In the genomic region with DNA sequence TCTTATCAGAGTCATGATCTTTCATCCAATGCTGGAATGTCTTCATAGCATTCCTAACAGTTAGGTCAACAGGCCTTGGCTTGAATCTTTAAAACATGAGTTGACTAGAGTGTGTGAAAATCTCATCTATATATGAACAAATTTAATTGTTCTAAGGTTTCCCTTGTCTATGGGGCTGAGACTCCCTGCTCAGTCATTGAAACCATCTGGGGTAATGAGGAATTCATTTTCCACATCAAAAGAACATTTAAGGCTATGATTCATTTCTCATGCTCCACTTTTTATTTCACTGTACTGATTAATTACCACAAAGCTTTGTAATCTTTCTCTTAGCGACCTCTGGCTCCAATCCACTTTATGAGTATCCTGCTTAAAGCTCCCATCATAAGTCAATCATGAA, we compare ENCODE assay signal across 20 mouse cellular contexts.
"Had no signal": no experiment of that assay in that cellular context is flagged by ENCODE, and none has a peak within 500 bp of the region (broad histone marks: within the 10 kb centered on the region; RNA-seq: fewer than 3 reads in every experiment).

No protein-coding gene starts in this region.

- H3K9me3 ChIP-seq: limb, embryonic 15.5 days; liver, embryonic 12.5 days; liver, embryonic 15.5 days; lung, embryonic 15.5 days; megakaryocyte, embryonic 14.5 days; midbrain, embryonic 10.5 days; midbrain, embryonic 13.5 days; neural tube, embryonic 13.5 days; stomach, embryonic 15.5 days had no signal

- H3K4me1 ChIP-seq: limb, embryonic 15.5 days; liver, embryonic 12.5 days; liver, embryonic 15.5 days; lung, embryonic 15.5 days; megakaryocyte, embryonic 14.5 days; midbrain, embryonic 10.5 days; midbrain, embryonic 13.5 days; neural tube, embryonic 13.5 days; stomach, embryonic 15.5 days had no signal

- H3K27me3 ChIP-seq: limb, embryonic 15.5 days; liver, embryonic 12.5 days; liver, embryonic 15.5 days; lung, embryonic 15.5 days; megakaryocyte, embryonic 14.5 days; midbrain, embryonic 13.5 days; neural tube, embryonic 13.5 days; stomach, embryonic 15.5 days had no signal

- H3K36me3 ChIP-seq: limb, embryonic 15.5 days; liver, embryonic 12.5 days; liver, embryonic 15.5 days; lung, embryonic 15.5 days; midbrain, embryonic 10.5 days; midbrain, embryonic 13.5 days; neural tube, embryonic 13.5 days; stomach, embryonic 15.5 days had no signal

- H3K9ac ChIP-seq: limb, embryonic 15.5 days; liver, embryonic 12.5 days; liver, embryonic 15.5 days; lung, embryonic 15.5 days; midbrain, embryonic 13.5 days; neural tube, embryonic 13.5 days; stomach, embryonic 15.5 days had no signal

- H3K4me3 ChIP-seq: limb, embryonic 15.5 days; liver, embryonic 12.5 days; liver, embryonic 15.5 days; lung, embryonic 15.5 days; megakaryocyte, embryonic 14.5 days; midbrain, embryonic 10.5 days; midbrain, embryonic 13.5 days; myocyte; neural tube, embryonic 13.5 days; stomach, embryonic 15.5 days had no signal

- H3K27ac ChIP-seq: liver, embryonic 12.5 days; liver, embryonic 15.5 days; lung, embryonic 15.5 days; midbrain, embryonic 10.5 days; midbrain, embryonic 13.5 days; neural tube, embryonic 13.5 days; stomach, embryonic 15.5 days had no signal

- H3K4me2 ChIP-seq: limb, embryonic 15.5 days; liver, embryonic 12.5 days; liver, embryonic 15.5 days; lung, embryonic 15.5 days; midbrain, embryonic 13.5 days; neural tube, embryonic 13.5 days; stomach, embryonic 15.5 days had no signal

- ATAC-seq: liver, embryonic 12.5 days; midbrain, embryonic 13.5 days; midbrain, embryonic 16.5 days had no signal

- DNase-seq: kidney, adult 18-20 months; kidney, postnatal 36 days; lung, adult 18-20 months; lung, postnatal 10 days; lung, postnatal 36 days; retina, postnatal 1 day; right cerebral cortex, postnatal 25 days; spleen, adult 18-20 months; thymus, postnatal 36 days had no signal
